Mouse (Mus musculus) lung, postnatal 0 days (tissue): Measurements from ENCODE around the gene Il11ra1. TPM values are rescaled to one million over a fixed set of nuclear protein-coding genes. Genes with fewer than 3 reads are reported as not detected.

Experiments used
- polyA plus RNA-seq: library from polyadenylated mRNA; unstranded; fragments of >200 nt; fragmentation: Nextera tagmentation; extraction: Ambion mirVana; gene quantifications from 2 replicates; pipeline ENCODE4 v1.2.1, GENCODE M21; 2015

Gene Il11ra1
- polyA plus RNA-seq, 1 experiment from 2014 or later = 62.1 TPM

Other genes starting within 250 kb of the Il11ra1 start
- 1.1 and 1.3 TPM in 2 replicates for gene Kif24, start 235.1 kb upstream of the Il11ra1 start, polyA plus RNA-seq
- gene Nudt2, start 234.8 kb upstream of the Il11ra1 start, polyA plus RNA-seq = 23.7 and 28.5 TPM in 2 replicates
- 5.0 and 5.5 TPM in 2 replicates for gene AI464131, start 196.9 kb upstream of the Il11ra1 start, polyA plus RNA-seq
- 37.3 and 41.4 TPM in 2 replicates for gene 1110017D15Rik, start 182.7 kb upstream of the Il11ra1 start, polyA plus RNA-seq
- gene Fam219a, start 130.5 kb upstream of the Il11ra1 start, polyA plus RNA-seq = 4.7 and 5.2 TPM in 2 replicates
- gene Dnaic1, start 130.2 kb upstream of the Il11ra1 start, polyA plus RNA-seq = 8.9 and 9.0 TPM in 2 replicates
- gene Enho, start 59.7 kb upstream of the Il11ra1 start, polyA plus RNA-seq = 18.9 and 25.0 TPM in 2 replicates
- gene Cntfr, start 2.9 kb upstream of the Il11ra1 start, polyA plus RNA-seq = 0.77 and 1.1 TPM in 2 replicates
- gene Rpp25l, start 13.5 kb downstream of the Il11ra1 start, polyA plus RNA-seq = 45.6 and 51.8 TPM in 2 replicates
- gene Dctn3, start 23.2 kb downstream of the Il11ra1 start, polyA plus RNA-seq = 143 and 151 TPM in 2 replicates
- 0.06 TPM in 1 of 2 replicates, not detected in the other for gene Arid3c, start 31.2 kb downstream of the Il11ra1 start, polyA plus RNA-seq
- gene Galt, start 55.2 kb downstream of the Il11ra1 start, polyA plus RNA-seq = 34.3 and 39.7 TPM in 2 replicates
- gene Sigmar1, start 56.2 kb downstream of the Il11ra1 start, polyA plus RNA-seq = 43.3 and 43.7 TPM in 2 replicates
- 23.7 and 24.5 TPM in 2 replicates for gene Ccl27a, start 74.3 kb downstream of the Il11ra1 start, polyA plus RNA-seq
- 94.4 and 95.8 TPM in 2 replicates for gene Gm21541, start 203.6 kb downstream of the Il11ra1 start, polyA plus RNA-seq
- gene Gm20878, start 241.6 kb downstream of the Il11ra1 start, polyA plus RNA-seq = 0.36 and 0.84 TPM in 2 replicates